Mouse (Mus musculus) fat pad, adult 2 months (tissue): ENCODE results near the gene Slc35f3.

Experiments used
- DNase-seq: peaks from one replicate; pipeline ENCODE4 v3.0.0-alpha.2; 2011; ENCODE audit warnings: low read depth, low spot score; ENCODE audit errors: extremely low read depth

The Slc35f3 gene

GRCm38 (mm10) chr8:126298296-126299093 is at the start of gene Slc35f3:
Slc35f3 (plus strand) TSS chr8:126298558.
- no peak for DNase-seq

DNA sequence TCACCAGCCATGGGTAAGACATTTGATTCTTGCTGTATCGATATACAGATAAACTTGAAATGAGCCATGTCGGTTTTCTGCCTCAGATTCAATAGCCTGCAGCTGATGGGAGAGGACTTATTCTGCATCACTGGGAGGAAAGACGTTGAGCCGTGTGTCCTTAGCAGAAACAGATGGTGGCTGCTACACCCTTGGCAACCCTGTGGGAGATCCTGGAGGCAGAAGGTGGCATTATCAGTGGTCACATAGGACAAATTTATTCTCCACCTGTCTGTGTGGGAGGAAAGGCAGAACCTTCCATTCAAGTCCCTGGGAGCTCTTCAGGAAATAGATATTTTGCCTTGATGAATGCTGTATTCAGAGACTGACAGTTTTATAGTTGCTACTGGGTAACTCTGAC is 47.9 kb upstream of the Slc35f3 start:
- DNase-seq: no peak

GRCm38 (mm10) chr8:126256585-126257391 is 41.6 kb upstream of the Slc35f3 start:
- DNase-seq: no peak

DNA sequence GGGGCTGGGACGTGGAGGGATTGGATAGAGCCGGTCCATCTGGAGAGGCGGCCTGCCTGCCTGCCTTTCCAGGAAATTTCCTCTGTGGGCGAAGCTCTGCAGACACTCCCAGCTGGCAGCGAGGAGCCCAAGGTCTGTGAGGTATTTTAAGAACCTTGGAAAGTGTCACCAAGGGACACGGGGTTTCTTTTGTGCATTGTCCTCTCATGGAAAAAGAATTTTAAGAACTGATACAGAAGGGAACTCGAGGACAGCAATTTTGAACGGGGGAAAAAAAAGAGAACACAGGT is 41.0 kb upstream of the Slc35f3 start:
- DNase-seq: no peak

DNA sequence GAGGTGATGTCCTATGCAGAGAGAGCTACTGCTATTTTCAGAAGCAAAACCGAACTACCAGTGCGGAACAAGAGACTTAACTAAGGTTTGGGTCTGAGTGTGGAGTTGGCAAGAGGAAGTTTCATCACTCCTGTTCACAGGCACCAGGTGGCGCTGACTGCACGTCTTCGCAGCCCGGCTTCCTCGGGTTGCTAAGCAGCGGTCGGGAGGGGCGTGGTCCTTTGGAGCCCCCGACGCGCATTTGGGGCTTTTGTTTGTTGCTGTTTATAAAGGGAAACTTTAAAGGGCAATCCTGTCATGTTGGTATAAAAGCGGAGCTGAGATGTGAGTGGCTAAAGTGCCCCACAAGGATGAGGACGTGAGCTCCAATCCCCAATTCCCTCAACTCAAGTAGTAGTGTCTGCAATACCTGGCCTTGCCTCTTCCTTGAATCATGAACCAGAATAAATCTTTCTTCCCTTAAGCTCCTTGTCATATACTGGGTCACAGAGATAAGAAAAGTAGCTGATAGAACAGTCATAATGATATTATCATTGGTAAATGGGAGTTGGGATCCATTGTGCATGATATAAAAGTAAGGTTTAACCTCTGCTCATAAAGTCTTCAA is 40.1 kb upstream of the Slc35f3 start:
- DNase-seq: no peak

DNA sequence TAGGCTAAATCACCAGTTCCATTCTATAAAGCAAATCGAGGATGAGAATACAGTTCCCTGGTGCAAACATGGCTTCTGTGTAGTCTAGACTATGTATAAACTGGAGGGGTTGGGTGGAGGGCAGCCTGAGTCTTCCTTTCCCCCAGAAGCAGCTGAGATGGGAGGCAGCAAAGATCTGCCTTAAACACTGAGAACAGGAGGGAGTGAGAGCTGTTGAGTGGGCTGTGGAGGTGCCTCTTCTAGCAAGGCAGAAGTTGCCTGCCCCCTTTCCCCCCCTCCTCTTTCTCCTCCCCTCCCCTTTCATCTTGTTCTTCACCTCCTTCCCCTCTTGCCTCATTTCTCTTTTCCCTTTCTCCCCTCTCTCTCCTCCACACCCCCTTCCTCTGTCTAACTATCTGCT is 33.2 kb upstream of the Slc35f3 start:
- no peak for DNase-seq

GRCm38 (mm10) chr8:126267118-126267517 is 31.2 kb upstream of the Slc35f3 start:
- DNase-seq: no peak

DNA sequence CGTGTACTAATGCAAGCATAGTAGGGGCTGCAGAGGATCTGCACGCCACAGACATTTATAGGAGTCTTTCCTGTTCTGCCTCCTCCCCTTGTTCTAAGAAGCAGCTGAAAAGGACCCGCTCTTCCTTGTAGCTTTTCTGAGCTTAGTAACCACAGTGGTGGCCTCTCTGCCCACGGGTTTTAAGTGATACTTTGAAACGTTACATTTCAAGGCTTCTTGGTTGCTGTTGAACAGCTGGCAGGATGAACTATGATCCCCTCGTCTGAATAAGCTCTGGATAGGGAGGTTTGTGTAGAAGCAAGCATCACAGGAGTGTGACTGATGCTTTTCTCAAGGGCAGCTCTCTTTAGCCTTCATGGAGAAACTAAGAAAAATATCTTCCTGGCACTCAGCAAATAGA is 28.6 kb upstream of the Slc35f3 start:
- DNase-seq: no peak

DNA sequence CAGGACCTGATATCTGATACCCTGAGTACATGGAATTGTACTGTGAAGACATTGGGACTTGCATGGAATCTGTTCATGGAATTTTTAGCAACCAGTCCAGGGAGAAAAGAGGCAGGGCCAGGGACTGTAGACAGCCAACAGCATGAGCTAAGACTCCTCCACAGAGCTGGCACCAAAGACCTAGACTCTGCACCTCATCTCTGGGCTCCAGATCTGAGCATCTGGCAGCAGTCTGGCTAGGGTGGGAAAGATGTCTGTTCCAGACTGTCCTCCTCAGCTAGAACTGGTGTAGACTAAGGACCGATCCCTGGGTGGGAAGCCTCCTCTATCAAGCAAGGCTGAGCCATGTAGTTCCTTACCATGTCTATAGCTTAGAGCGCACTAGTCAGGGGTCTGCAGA is 25.9 kb upstream of the Slc35f3 start:
- no peak for DNase-seq

DNA sequence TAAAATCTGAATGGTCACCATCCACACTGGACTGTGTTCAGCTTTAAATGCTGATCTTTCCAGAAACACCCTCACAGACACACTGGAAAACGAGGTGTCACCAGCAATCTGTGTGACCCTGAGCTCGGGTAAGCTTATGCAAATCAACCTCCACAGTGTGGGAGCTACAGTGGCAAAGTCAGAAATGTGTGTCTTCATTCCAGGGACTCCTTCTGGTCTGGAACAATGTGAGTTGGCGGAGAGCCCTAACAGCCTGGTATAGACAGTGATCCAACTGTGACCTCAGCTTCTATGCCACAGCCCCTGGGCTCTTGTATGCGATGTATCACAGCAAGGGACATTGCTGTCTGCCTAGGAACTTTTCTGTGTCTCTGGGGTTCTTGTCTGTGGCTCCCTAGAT is 25.3 kb upstream of the Slc35f3 start:
- DNase-seq: no peak

DNA sequence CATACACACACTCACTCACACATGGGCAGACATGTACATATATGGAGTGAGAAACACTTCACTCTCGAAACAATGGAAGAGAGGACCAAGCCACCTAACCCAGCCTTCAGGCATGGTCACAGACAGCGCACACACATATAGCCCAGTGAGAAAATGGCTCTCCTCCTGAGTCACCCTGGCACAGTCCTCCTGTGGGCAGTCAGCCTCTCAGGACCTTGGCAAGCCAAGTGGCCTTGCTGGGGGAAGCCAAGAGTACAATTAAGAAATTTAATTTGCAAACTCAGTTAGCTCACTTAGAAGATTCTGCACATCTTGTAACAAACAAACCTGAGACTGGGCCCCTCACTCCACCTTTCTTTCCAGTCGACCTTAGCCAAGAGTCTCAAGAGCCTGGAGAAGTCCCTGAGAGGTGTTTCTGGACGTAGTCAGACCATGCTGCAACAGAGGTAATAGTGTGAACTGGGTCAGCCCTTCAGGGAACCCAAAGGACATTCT is 23.4 kb upstream of the Slc35f3 start:
- no peak for DNase-seq

DNA sequence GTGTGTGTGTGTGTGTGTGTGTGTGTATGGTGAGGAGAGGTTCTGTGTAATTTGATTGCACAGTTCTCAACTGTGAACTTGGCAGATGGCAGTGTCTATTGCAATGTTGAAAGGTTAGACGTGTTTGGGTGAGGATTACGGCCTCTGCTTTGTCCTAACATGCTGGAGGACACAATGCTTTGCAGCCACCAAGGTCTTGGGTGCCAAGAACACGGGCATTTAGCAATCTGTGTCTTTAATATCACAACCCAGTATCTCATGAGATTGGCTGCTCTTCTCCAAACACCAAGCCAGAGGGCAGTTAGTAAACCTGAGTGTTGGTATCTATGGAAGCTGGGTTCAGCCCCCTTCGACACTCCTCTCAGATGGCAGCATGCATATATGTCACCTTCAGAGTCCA is 22.5 kb upstream of the Slc35f3 start:
- peak; percentile 92 for DNase-seq

DNA sequence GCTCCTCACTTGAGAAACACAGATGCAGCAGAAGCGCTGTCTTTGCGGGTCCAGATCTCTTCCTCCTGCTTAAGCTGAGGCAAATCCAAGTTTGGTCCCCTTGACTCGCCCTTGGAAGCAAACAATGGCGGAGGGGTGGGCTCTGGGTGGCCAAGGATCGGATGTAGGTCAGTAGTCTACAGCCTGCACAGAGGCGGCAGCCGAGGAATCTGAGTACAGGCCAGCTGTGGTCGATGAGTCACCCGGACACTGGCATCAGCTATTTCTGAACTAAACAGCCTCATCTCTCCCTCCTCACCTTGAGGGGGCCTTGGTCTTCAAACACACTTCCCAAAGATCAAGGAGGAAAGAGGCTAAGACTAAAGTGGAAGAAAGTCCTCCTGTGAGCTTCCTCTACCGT is 6.4 kb upstream of the Slc35f3 start:
- DNase-seq: no peak

DNA sequence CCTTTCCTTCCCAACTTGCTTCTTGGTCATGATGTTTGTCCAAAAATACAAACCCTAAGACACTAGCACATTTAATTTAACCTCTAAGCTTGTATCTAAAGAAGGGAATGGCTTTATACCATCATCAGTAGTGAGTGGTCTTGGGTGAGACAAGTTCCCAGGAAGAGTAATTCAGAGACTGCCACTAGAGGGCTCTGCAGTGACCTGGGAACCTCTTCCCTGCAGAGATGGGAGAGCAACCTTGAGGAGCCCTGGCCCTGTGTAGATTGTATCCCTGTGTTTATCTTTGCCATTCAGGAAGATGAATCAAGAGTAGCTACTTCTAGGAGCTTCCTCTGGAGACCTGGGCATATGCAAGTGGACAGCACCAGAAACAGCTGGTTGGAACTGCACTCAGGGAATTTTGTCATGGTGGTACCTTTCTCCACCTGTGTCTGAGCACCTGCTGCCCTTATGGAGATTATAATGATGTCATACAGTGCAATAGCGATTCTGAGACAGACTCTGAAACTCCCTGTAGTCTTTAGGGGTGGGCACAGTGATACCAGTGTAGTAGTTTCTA is 993 bp upstream of the Slc35f3 start:
- DNase-seq: no peak

- no peak for DNase-seq
Measured at GRCm38 (mm10) chr8:126299333-126299732, 975 bp downstream of the Slc35f3 start.

DNA sequence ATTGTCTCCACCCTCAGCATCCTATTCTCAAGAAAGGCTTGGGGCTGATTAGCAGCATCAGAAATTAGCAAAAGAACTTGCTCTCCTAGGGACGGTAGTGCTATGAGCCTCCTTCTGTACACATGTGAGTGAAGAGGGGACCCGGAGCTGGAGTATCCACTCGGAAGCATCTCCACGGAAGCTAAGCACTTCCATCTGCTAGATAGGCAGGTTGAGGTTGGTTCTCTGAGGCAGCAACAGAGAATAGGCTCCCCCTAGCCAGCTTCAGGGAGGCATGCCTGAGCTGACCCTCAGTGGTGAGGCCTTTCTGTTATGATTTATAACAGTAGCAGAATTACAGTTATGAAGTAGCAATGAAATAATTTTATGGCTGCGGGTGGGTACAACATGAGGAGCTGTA is 2.0 kb downstream of the Slc35f3 start:
- no peak for DNase-seq

DNA sequence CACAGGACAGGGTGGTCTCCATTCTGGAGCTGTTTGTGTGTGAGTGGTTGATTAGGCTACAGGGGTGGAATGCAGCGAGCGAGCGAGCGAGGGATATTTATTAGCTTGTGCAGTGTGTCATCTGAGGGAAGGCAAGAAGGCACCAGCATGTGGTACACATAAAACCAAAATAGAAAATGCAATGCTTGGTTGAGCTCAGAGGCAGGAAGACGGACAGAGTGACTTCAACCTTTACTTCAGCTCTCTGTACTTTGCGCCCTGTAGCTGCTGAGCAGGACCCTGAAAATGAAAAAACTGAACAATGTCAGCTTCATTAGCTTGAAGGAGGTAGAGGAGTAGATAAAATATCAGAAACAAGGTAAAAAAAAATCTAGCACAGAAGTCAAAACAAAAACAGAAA is 3.2 kb downstream of the Slc35f3 start:
- DNase-seq: no peak

DNA sequence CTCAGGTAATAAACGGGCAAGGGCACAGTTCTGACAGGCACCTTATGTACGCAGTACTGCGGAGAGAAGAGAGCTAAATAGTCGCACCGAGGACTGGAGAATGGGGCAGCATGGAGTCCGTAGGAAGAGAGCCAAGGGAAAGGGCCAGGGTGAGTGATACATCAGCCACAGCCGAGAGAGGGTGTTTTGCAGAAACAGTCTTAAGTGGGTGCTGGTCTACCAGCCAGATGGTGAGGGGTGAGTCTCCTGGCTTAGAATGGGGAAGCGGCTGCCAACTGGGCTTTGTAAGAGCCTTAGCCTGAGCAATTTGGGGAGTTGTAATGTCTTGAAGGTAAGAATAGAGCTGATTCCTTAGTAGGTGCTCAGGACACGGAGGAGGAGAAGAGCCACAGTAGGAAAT is 8.8 kb downstream of the Slc35f3 start:
- no peak for DNase-seq

DNA sequence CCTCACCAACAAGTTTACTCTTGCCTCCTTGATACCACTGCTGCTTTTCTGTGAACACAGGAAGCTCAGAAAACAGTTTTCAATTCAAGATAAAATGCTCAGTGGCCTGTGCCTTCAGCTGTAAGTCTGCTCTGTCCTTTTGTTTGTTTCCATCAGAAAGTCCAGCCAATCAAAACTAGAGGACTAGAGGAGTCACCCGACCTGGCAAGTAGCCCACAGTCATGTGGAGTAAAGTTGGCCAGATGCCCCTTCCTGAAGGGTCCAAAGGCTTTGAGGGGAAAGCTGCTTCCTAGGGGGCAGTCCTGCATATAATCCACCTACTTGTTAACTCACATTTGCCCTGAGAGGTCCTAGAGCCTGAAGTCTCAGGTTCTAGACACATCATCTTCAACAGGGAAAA is 10.7 kb downstream of the Slc35f3 start:
- no peak for DNase-seq

- DNase-seq: no peak
Measured at GRCm38 (mm10) chr8:126324931-126325330, 26.6 kb downstream of the Slc35f3 start.

DNA sequence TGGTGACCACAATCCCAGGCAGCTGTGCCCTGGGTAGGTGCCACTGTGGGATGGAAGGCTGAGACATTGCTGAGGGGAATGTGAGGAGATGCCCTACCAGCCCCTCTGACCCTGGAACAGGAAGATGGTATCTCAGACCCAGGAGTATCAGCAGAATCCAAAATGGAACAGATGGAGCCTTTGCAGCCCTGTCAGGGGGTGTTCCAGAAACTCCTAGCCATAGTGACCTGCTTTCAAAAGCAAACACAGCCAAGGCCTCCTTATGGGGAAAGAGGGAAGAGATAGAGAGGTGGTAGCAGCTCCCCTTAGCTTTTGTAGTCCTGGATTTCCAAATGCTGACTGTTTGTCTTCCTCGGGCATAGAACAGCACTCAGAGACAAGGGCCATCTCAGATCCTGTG is 27.8 kb downstream of the Slc35f3 start:
- DNase-seq: no peak

- DNase-seq: no peak
Measured at GRCm38 (mm10) chr8:126326731-126327130, 28.4 kb downstream of the Slc35f3 start.
